Mouse (Mus musculus) hematopoietic multipotent progenitor cell, adult 10-12 weeks (in vitro differentiated cells): ENCODE data around the gene Gm21897. TPM values are rescaled to one million over a fixed set of nuclear protein-coding genes. Genes with fewer than 3 reads are reported as not detected.

Experiments
- polyA plus RNA-seq: library from polyadenylated mRNA; stranded (reverse); fragments of >175 nt; gene quantifications from 2 replicates; pipeline ENCODE4 v1.2.3, GENCODE M21; 2012; ENCODE audit warnings: low replicate concordance

The Gm21897 gene
- not detected in 2 replicates for polyA plus RNA-seq

DNA sequence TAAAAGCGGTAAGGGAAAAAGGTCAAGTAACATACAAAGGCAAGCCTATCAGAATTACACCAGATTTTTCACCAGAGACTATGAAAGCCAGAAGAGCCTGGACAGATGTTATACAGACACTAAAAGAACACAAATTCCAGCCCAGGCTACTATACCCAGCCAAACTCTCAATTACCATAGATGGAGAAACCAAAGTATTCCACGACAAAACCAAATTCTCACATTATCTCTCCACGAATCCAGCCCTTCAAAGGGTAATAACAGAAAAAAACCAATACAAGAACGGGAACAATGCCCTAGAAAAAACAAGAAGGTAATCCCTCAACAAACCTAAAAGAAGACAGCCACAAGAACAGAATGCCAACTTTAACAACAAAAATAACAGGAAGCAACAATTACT lies at the start of gene Gm21897:
Gm21897 (plus strand) TSS at position 301 of the 400 bp plus-strand sequence.

